Mouse (Mus musculus) thymus, adult 2 months (tissue): Measurements from ENCODE around the gene P2rx7. TPM values are rescaled to one million over a fixed set of nuclear protein-coding genes. Genes with fewer than 3 reads are reported as not detected.
A peak's percentile ranks its signal among the peaks of the same experiment; 100 is the strongest.
"Not testable (repeated sequence)": the region's sequence is repeated elsewhere in the genome, so short reads cannot be mapped to it uniquely, and the experiment has no call there.

Experiments
- DNase-seq: peaks from one replicate; pipeline ENCODE4 v3.0.0; 2021
- H3K27ac ChIP-seq: fragments of 200-500 bp; 2 replicates; pipeline ENCODE4 v1.5.1; 2012; ENCODE audit warnings: low read length, control low read depth; ENCODE audit not compliant: control insufficient read depth, insufficient read depth
- H3K27me3 ChIP-seq: fragments of 200-500 bp; 2 replicates; pipeline ENCODE4 v1.6.1; 2012; ENCODE audit warnings: mild to moderate bottlenecking, low read length, moderate library complexity, mixed read lengths; ENCODE audit not compliant: control insufficient read depth, insufficient read depth
- H3K36me3 ChIP-seq: fragments of 200-500 bp; 2 replicates; pipeline ENCODE4 v1.6.1; 2012; ENCODE audit warnings: mild to moderate bottlenecking, low read length, moderate library complexity; ENCODE audit not compliant: control insufficient read depth, insufficient read depth
- H3K4me1 ChIP-seq: fragments of 200-500 bp; replicated peaks from 2 replicates; pipeline ENCODE4 v1.6.1; 2012; ENCODE audit warnings: low read length; ENCODE audit not compliant: control insufficient read depth, insufficient read depth
- H3K4me3 ChIP-seq: fragments of 200-500 bp; 2 replicates; pipeline ENCODE4 v1.5.1; 2012; ENCODE audit warnings: mild to moderate bottlenecking, low read length, control low read depth, moderate library complexity; ENCODE audit not compliant: control insufficient read depth, insufficient read depth
- CTCF ChIP-seq: fragments of 200-500 bp; IDR thresholded peaks from 2 replicates; pipeline ENCODE4 v1.5.1; 2012; ENCODE audit warnings: mild to moderate bottlenecking, control low read depth, low read length, moderate library complexity, borderline replicate concordance; ENCODE audit not compliant: control insufficient read depth, poor library complexity, insufficient read depth; ENCODE audit errors: extremely low read depth
- POLR2A ChIP-seq: fragments of 200-500 bp; IDR thresholded peaks from 2 replicates; pipeline ENCODE4 v1.6.1; 2012; ENCODE audit warnings: mild to moderate bottlenecking, low read length, control low read depth, moderate library complexity; ENCODE audit not compliant: control insufficient read depth, poor library complexity, insufficient read depth; ENCODE audit errors: extremely low read depth
- WGBS: fragments of 180-500 bp; shearing (Covaris S2); methylation state at CpG from one replicate; pipeline ENCODE4 v1.1.7; 2018; 5-methylcytosine and 5-hydroxymethylcytosine counted together
- polyA plus RNA-seq: library from polyadenylated mRNA; depleted of rRNA; stranded (reverse); fragments of >200 nt; gene quantifications from 2 replicates; pipeline ENCODE4 v1.2.3, GENCODE M21; 2012

The P2rx7 gene
- polyA plus RNA-seq, 1 experiment = 18.5 TPM

- Histone ChIP-seq H3K36me3 (no peaks in the 10 kb centered on the region), H3K4me3 (no peak overlapping the region), H3K4me1 (peaks cover 8% of the 10 kb centered on the region), H3K27ac (no peak overlapping the region), H3K27me3 (no peaks in the 10 kb centered on the region)
- no peak for DNase-seq
- TF ChIP-seq CTCF = no peak
- no peak for TF ChIP-seq POLR2A
- WGBS = 91% methylated on average over 5 of the region's 5 CpGs
These were observed 21.3 kb downstream of the P2rx7 start for GRCm38 (mm10) chr5:122665036-122665435.

GRCm38 (mm10) chr5:122668981-122669897 is 25.5 kb downstream of the P2rx7 start:
- no peak for DNase-seq
- no peaks in the 10 kb centered on the region for H3K27me3 ChIP-seq
- H3K4me3 ChIP-seq = no peak overlapping the region
- peaks cover 8% of the 10 kb centered on the region for H3K4me1 ChIP-seq
- no peaks in the 10 kb centered on the region for H3K36me3 ChIP-seq
- 36% methylated on average over 15 of the region's 15 CpGs for WGBS
- H3K27ac ChIP-seq = no peak overlapping the region
- TF ChIP-seq CTCF (no peak), POLR2A (no peak)

- WGBS = 75% methylated on average over 7 of the region's 7 CpGs
- not testable (repeated sequence) for H3K4me3 ChIP-seq, H3K36me3 ChIP-seq, H3K27ac ChIP-seq, H3K4me1 ChIP-seq, H3K27me3 ChIP-seq
- peak; percentile 64 for DNase-seq
These were observed 27.9 kb downstream of the P2rx7 start for GRCm38 (mm10) chr5:122671641-122672040.

GRCm38 (mm10) chr5:122672298-122672697 is 28.6 kb downstream of the P2rx7 start:
- Histone ChIP-seq H3K27me3 (no peaks in the 10 kb centered on the region), H3K4me3 (no peak overlapping the region), H3K36me3 (no peaks in the 10 kb centered on the region), H3K4me1 (peaks cover 8% of the 10 kb centered on the region), H3K27ac (no peak overlapping the region)
- TF ChIP-seq POLR2A = no peak
- TF ChIP-seq CTCF = no peak
- WGBS = 95% methylated on average over 5 of the region's 5 CpGs
- no peak for DNase-seq

GRCm38 (mm10) chr5:122676002-122676401 is 32.3 kb downstream of the P2rx7 start:
- Histone ChIP-seq H3K27ac (no peak overlapping the region), H3K27me3 (no peaks in the 10 kb centered on the region), H3K4me1 (no peaks in the 10 kb centered on the region), H3K36me3 (no peaks in the 10 kb centered on the region), H3K4me3 (no peak overlapping the region)
- 88% methylated on average over 8 of the region's 8 CpGs for WGBS
- no peak for DNase-seq
- TF ChIP-seq POLR2A (no peak), CTCF (no peak)

- Histone ChIP-seq H3K27me3 (no peaks in the 10 kb centered on the region), H3K36me3 (no peaks in the 10 kb centered on the region), H3K4me1 (no peaks in the 10 kb centered on the region), H3K27ac (no peak overlapping the region), H3K4me3 (no peak overlapping the region)
- 17% methylated on average over 9 of the region's 9 CpGs for WGBS
- TF ChIP-seq CTCF = no peak
- DNase-seq = no peak
These were observed 34.3 kb downstream of the P2rx7 start for GRCm38 (mm10) chr5:122677983-122678382.

GRCm38 (mm10) chr5:122679881-122680280 is 36.2 kb downstream of the P2rx7 start:
- Histone ChIP-seq H3K4me1 (no peaks in the 10 kb centered on the region; the same call in 1 of the 2 replicates), H3K27me3 (no peaks in the 10 kb centered on the region), H3K27ac (no peak overlapping the region), H3K4me3 (no peak overlapping the region), H3K36me3 (no peaks in the 10 kb centered on the region)
- DNase-seq = no peak
- TF ChIP-seq POLR2A (no peak), CTCF (no peak)
- 95% methylated on average over 8 of the region's 8 CpGs for WGBS
